Comparison of ENCODE assay signal across 13 mouse cellular contexts in genomic region chr2:35775651-35776055, GRCm38 (mm10).
DNase-seq lines count a peak whose midpoint lies in the region; ATAC-seq and TF ChIP-seq lines count a peak whose summit lies in the region.
"Had no signal": no experiment of that assay in that cellular context is flagged by ENCODE, and none has a peak within 500 bp of the region (broad histone marks: within the 10 kb centered on the region; RNA-seq: fewer than 3 reads in every experiment).

No protein-coding gene starts in this region.

- no peaks in the 10 kb centered on the region; the same call in 1 of the 2 replicates for H3K4me1 ChIP-seq in neural tube, embryonic 15.5 days
- H3K4me1 ChIP-seq: forebrain, embryonic 12.5 days had no signal

- intact Hi-C loops in left cerebral cortex, adult 2 months (cut with DNase I): no loop called here
- intact Hi-C loops in left cerebral cortex, postnatal 4 days (cut with DNase I): no loop called here
- intact Hi-C loops in left cerebral cortex, postnatal 14 days (cut with DNase I): loop anchor here (10.0 kb wide), 1 partner anchor 69 kb away; no protein-coding TSS in a partner anchor

- no peak overlapping the region for H3K4me2 ChIP-seq in neural tube, embryonic 15.5 days
- H3K4me2 ChIP-seq: forebrain, embryonic 12.5 days; hindbrain, embryonic 13.5 days had no signal

- WGBS in neural tube, embryonic 15.5 days: 50% methylated on average over 5 of the region's 5 CpGs

- no peak overlapping the region for H3K4me3 ChIP-seq in left cerebral cortex, adult 2 months
- no peak overlapping the region for H3K4me3 ChIP-seq in neural tube, embryonic 15.5 days (replicated peaks)
- H3K4me3 ChIP-seq: forebrain, embryonic 12.5 days; hindbrain, embryonic 13.5 days had no signal

- no peaks in the 10 kb centered on the region for H3K36me3 ChIP-seq in neural tube, embryonic 15.5 days
- H3K36me3 ChIP-seq: forebrain, embryonic 12.5 days; hindbrain, embryonic 13.5 days had no signal

- no peaks in the 10 kb centered on the region for H3K27me3 ChIP-seq in neural tube, embryonic 15.5 days (replicated peaks)
- H3K27me3 ChIP-seq: forebrain, embryonic 12.5 days; hindbrain, embryonic 13.5 days had no signal

- peak; percentile 38 to 44 for DNase-seq in cerebellum, postnatal 10 days
- no peak for DNase-seq in cerebellum, adult 8-10 months
- peak in 1 of 2 experiments; percentile 41 for DNase-seq in left cerebral cortex, adult 2 months (ENCODE audit: extremely low spot score in 1 of 2, low spot score in 2 of 2)
- DNase-seq in left cerebral cortex, postnatal 4 days: no peak
- peak; percentile 37 for DNase-seq in heart, adult 8-10 months (ENCODE audit: low spot score)
- peak; percentile 47 to 67 for DNase-seq in left cerebral cortex, postnatal 14 days (ENCODE audit: low spot score in 2 of 2)
- no peak for DNase-seq in adrenal gland, adult 18-20 months (ENCODE audit: low spot score in 2 of 2)
- DNase-seq: kidney, postnatal 25 days; midbrain, embryonic 14.5 days; thymus, postnatal 25 days had no signal

- peak overlapping the region; percentile 77 for H3K27ac ChIP-seq in left cerebral cortex, adult 2 months
- no peak overlapping the region for H3K27ac ChIP-seq in neural tube, embryonic 15.5 days (replicated peaks)
- H3K27ac ChIP-seq: forebrain, embryonic 12.5 days; hindbrain, embryonic 13.5 days had no signal

- no peak for TF ChIP-seq CTCF in left cerebral cortex, adult 2 months (IDR thresholded peaks at IDR 0.05)

- H3K9me3 ChIP-seq in neural tube, embryonic 15.5 days (replicated peaks): no peaks in the 10 kb centered on the region
- H3K9me3 ChIP-seq: forebrain, embryonic 12.5 days; hindbrain, embryonic 13.5 days had no signal

- no peak overlapping the region for H3K9ac ChIP-seq in neural tube, embryonic 15.5 days (replicated peaks)
- H3K9ac ChIP-seq: forebrain, embryonic 12.5 days; hindbrain, embryonic 13.5 days had no signal

- ATAC-seq in neural tube, embryonic 15.5 days (ENCODE audit: low FRiP score): no peak

Comparison
In these comparisons a context has a peak if more than half of its experiments do, and no peak if none do; other contexts are left out.
1. DNase-seq: peak in cerebellum, postnatal 10 days (2 of 2), heart, adult 8-10 months (single experiment) and left cerebral cortex, postnatal 14 days (2 of 2); none in cerebellum, adult 8-10 months (single experiment), left cerebral cortex, postnatal 4 days (single experiment) and adrenal gland, adult 18-20 months (0 of 2).